Mouse (Mus musculus): ENCODE measurements around the gene Krtap8-1.

The Krtap8-1 gene

DNA sequence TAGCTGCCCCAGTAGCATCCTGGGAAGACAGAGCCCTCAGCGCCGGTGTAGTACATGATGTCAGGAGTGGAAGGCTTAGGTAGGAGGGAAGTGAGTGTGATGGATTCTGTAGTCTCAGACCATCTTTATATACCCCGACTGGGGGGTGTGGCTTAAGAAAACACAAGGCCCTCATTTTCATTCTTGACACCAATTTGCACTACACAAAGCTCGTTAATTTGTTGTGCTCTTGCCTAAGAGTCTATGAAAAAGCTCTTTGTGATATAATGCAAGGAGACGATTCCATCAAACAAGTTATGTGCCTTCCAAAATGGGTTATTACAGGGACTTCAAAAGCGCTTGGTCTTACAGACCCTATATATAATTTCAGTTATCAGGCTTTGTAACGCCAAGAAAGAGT, at the start of gene Krtap8-1:
Gene Krtap8-1 (minus strand): TSS at position 101 of the 400 bp plus-strand sequence.
- DNase-seq (ENCODE audit: extremely low read depth, low read depth), result no peak

DNA sequence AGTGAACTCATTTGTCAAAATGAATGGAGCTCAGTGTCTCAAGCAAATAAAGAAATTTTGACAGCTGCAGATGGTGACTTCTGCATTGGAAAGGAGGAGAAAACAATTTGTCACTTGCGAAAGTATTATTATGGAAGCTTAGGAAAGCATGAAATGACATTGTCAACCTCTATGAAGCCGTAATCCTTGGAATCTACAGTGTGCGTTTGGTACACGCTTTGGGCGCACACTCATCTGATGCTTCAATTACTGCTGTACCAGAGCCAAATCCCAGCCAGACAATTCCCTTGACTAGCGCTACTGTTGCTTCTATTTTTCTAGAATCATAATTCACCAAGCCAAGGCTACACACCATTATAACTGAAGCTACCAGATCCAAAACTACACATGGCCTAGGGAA, 49.6 kb upstream of the Krtap8-1 start:
- DNase-seq (ENCODE audit: extremely low read depth, low read depth), result no peak

DNA sequence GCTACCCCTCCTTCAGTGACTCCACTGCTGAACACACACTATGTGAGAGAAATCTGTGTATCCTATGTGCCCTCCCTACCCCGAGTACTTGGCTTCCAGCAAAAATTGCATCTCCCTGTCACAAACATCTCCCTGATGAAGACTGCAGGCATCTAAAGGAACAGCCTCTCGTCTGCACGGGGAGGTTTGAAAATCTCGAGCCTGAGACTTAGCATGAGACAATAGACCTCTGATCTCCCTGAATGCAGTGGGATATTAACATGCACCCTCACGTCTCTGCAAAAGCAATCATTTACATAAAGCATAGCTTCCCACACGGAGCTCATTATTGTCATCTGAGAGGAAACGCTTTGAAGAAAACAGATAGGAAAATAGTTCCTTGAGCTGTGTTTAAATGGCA, 42.8 kb upstream of the Krtap8-1 start:
- DNase-seq (ENCODE audit: extremely low read depth, low read depth), result no peak

DNA sequence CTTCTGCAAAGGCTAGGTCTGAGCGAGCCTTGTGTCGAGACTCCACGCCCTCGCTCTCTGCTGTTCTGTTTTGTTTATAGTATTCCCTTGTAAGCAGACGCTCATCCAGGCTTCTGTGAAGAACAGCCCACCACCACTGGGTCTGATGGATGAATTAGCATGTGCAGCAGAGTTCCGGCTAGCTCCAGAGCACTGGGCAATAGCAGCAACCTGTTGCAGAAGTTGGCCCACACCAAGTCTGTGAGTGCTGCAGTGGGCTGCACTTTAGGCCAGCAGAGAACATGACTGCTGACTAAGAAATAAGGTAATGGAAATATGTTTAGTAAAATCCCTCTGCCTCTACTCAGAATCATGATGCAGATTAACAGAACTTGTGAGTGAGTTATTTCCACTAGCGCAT, 42.1 kb upstream of the Krtap8-1 start:
- no peak for DNase-seq (ENCODE audit: extremely low read depth, low read depth)

DNA sequence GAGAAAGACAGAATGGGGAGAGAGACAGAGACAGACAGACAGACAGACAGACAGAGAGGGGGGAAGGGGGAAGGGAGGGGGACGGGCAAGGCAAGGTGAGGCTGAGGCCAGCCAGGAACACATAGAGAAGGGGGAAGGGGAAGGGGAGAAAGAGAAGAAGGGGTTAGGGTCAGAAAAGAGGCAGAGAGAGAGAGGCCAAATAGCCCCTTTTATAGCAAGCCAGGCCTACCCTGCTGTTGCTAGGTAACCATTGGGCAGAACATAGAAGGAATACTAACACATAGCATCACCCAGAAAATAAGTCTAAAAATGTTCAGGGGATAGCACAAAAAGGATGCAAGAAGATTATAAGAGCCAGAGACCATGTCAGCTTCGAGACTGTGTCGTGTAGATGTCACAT, 40.6 kb upstream of the Krtap8-1 start:
- DNase-seq (ENCODE audit: extremely low read depth, low read depth), result no peak

DNA sequence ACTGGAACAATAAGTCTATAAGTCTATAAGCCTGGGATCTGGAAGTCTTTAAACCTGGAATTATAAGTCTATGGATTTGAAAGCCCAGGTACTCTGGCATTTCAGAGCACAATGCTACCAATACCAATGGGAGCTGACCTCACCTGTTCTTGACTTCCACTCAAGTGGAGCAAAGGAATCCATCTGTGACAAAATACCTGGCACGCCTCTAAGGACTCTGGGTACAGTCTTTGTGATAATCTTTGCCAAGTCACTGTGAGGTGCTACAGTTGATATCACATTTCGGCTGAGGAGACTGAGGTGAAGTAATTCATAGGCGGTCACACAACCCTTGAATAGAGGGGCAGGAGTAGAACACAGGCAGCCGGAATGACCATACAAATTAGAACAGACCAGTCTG, 33.2 kb upstream of the Krtap8-1 start:
- DNase-seq (ENCODE audit: extremely low read depth, low read depth), result no peak

DNA sequence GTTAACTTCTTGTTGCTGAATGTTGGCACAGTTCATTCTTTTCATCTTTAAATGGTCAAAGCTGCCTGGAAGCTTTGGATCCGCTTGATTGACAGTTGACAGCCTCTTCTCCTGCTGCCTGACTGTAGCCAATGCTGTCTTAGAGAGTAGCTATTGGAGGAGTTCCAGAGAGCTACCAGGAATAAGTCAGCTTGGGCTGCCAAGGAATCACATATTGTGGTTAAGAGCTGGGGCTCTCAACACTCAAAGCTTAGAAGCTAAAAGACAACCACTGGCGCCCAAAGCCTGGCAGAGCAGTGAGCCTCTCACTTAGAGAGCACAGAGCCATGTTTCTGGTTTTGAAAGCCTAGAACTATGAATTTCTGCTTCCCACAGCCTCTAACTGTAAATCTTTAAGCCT, 32.8 kb upstream of the Krtap8-1 start:
- DNase-seq (ENCODE audit: extremely low read depth, low read depth), result no peak

DNA sequence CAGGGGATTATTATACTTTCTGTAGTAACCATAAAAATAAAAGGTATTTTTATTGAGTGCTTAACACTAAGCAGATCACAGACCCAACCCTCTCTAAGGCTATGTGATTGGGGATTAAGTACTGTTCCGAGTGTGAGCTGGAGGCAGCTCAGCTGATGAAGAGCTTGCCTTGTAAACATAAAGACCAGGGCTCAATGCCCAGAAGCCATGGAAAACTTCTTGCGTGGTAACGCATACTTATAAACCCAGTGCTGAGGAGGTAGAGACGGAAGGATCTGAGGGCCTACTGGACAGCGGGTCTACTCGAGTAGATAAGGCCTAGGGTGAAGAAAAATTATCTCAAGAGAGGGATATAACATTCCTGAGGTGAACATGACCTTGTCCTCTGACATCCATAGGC, 32.3 kb upstream of the Krtap8-1 start:
- no peak for DNase-seq (ENCODE audit: extremely low read depth, low read depth)

DNA sequence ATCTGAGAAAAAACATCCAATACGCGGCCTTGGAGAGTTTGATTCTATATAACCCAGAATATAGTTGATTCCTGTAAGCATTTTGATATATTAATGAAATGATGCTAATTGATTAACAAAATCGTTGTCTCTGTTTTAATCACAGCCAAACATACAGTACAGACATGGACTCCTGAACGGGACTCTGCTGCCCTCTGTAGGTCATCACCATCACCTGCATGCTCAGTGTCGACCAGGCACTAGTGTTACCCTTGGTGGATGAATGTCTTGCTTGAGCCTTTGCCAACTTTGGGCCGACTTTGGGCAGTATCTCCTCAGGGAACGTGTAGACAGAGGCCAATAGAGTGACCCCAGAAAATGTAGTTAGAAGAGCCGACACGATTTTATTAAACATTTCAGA, 29.9 kb upstream of the Krtap8-1 start:
- no peak for DNase-seq (ENCODE audit: extremely low read depth, low read depth)

DNA sequence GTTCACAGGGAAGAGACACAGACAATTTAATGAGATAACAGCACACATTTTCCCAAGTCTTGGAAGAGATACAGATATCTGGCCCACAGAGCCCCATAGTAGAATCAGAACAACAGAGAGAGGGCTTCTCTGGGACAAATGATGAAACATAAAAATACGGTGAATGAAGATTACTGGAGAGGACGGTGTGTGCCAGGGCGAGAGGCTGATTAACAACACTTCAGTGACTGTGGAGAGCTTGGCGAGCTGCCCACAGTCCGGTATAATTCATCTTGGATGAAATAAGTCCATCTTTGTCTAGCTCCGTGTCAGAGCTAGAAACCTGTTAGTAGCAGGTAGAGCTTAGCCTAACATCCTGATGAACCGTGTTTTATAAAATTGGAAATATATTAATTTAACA, 25.7 kb upstream of the Krtap8-1 start:
- DNase-seq (ENCODE audit: extremely low read depth, low read depth), result no peak

DNA sequence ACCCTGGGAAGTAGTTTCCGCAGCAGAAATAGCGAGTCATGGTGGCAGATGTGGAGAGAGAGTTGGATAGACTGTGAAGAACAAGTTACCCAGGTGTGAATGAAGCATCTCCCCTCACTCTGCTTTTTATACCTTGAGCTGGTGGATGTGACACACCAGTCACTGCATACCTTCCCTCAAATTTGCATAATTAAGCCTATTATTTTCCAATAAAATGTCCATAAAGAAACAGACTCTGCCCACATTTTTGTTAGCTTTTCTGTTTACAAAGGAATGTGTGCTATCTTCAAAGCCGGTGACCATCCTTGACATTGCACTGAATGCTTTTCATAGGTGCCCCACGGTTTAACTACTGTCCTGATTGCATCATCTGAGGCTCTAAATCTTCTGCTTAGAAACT, 20.5 kb upstream of the Krtap8-1 start, which contains the start of gene Krtap7-1:
Gene Krtap7-1 (minus strand): TSS at position 101 of the 400 bp plus-strand sequence.
- DNase-seq (ENCODE audit: extremely low read depth, low read depth), result no peak

DNA sequence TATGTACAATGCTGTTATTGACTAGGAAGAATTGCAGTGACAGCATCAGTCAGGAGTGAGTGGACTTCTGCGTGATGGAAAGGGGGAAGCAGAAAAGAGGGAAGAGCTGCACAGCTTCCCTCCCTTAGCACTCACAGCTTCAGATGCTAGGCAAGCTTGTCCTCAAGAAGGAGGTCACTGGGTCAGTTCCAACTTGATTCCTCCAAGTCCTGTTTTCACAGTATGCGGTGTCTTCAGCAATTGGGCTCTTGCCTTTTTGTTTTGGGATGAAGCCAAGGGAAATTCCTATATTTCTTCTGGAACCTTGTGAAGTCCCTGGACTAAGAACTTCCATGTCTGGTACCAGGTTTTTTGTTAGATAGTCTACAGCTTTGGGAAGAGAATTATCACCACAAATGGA, 15.8 kb upstream of the Krtap8-1 start:
- no peak for DNase-seq (ENCODE audit: extremely low read depth, low read depth)

DNA sequence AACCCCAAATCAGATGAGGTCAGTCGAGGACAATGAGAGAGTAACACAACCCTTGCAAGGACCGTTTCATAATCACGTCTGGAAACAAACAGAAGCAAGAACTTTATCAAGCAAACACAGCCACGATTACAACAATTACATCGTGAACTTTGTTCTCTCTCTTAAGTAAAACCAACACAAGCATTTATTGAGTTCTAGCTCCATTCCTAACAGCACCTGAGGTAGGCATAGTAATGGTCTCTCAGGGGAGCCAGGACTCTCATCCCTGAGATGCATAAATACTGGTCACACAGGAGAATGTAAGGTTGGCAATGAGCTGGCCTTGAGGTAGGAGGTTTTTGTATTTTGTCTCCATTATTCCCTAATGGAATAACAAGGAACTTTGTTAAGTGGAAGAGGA, 14.1 kb upstream of the Krtap8-1 start:
- no peak for DNase-seq (ENCODE audit: extremely low read depth, low read depth)

DNA sequence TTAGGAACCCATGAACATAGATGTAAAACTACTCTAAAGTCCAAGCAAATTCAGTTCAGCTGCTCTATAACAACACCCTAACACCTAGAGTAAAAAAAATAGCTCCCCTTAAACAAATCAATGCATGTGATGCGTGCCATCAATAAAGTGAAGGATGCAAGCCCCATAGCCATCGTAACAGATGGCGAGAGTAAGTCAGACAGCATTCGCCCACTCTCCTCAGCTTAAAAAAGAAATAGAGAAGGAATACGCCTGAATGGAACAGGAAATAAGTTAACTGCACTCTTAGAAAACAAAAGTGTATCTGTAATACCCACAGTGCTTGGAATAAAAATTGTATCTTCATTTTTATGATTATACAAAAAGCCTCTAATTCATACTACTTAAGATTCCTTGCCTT, 9.2 kb upstream of the Krtap8-1 start:
- DNase-seq (ENCODE audit: extremely low read depth, low read depth), result no peak

DNA sequence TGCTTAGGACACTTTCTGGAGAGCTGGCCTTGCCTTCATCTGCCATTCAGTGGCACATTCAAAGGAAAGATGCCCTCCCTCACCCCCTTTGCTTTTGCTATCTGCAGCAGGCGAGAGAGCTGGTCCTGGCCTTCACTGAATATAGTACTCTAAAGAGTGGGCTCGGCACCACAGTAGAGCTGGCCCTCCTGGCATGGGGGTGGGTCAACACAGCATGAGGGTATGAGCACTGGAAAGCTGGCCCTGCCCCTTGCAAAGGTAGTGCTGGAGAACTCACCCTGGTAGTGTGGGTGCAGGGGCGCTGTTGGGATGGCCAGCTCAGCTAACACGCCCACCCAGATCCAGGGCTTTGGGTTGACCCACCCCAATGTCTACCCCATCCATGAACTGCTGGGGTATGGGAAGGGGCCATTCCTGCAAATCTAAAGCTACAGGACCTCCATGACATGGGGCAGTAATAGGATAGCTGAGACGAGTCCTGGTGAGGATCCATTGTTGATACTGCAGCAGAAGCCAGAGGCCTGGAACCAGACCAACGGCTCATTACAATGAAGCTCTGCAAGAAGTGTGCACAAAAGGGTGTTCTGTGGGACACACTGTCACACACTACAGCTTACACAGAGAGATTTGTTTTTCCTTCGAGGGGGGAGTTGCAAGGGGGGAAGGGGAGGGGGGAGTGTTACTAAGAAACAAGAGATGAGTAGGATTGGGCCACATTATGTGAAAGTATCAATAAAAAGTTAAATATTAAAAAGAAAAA, 7.8 kb upstream of the Krtap8-1 start:
- no peak for DNase-seq (ENCODE audit: extremely low read depth, low read depth)

DNA sequence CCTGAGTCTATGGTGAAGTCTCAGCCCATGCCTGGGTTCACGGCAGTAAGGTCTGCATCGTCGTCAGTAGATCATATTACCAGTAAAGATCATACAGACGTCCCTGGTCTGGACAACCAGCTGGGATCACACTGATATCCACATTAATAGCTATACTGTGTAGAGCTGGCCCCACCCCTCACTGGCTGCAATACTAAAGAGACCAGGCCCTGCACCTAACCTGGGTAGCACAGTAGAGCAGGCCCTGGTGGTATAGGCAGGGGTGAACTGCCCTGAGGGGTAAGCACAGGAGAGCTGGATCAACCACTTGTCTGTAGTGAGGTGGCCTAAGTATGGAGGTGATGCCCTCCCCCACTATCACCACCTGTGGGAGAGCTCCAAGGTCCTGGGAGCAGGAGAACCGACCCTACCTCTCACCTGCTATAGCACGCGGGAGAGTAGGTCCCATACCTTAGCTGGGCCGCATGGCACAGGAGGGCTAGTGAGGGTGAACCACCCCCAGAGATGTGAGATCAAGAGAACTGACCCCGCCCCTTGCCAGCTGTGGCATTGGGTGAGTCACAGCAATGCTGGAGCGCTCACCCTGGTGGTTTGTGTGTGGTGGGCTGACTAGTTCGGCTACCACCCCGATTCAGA, 10.0 kb downstream of the Krtap8-1 start:
- DNase-seq (ENCODE audit: extremely low read depth, low read depth), result no peak

DNA sequence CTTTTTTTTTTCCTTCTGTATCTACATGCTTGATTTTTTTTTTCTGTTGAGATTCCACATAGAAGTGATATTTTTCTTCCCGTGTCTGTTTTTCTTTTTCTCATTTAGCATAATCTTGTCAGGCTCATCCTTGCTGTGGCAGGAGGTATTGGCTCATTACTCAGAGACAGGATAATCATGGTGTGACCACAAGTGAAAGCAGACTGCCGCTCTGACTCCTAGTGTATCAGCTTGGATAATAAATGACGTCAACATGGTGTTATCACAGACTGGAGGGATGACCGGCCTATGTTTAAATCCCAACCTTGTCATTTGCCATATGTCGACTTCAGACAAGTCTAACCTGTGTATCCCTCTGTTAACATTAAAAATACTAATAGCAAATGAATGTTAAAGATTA, 26.6 kb downstream of the Krtap8-1 start:
- no peak for DNase-seq (ENCODE audit: extremely low read depth, low read depth)

Measured in MEL-GATA-1-ER (cell line).